Mouse (Mus musculus) megakaryocyte, embryonic 14.5 days (primary cell): ENCODE data around the gene Chmp4b. TPM values are rescaled to one million over a fixed set of nuclear protein-coding genes. Genes with fewer than 3 reads are reported as not detected.

Experiments used
- H3K27me3 ChIP-seq: replicated peaks from 2 replicates; pipeline ENCODE3; 2012; ENCODE audit warnings: inconsistent platforms
- H3K36me3 ChIP-seq: replicated peaks from 2 replicates; pipeline ENCODE3; 2012; ENCODE audit warnings: low read length, inconsistent platforms, mixed read lengths
- H3K4me1 ChIP-seq: 2 replicates; pipeline ENCODE4 v1.6.1; 2012; ENCODE audit warnings: inconsistent platforms
- H3K4me3 ChIP-seq: replicated peaks from 2 replicates; pipeline ENCODE3; 2012; ENCODE audit warnings: moderate library complexity, mild to moderate bottlenecking, inconsistent platforms
- H3K9me3 ChIP-seq: 2 replicates; pipeline ENCODE4 v1.6.1; 2012; ENCODE audit warnings: inconsistent platforms
- FLI1 ChIP-seq: IDR thresholded peaks from 2 replicates; pipeline ENCODE4 v1.6.1; 2012; ENCODE audit warnings: low read length, inconsistent platforms, mixed read lengths
- GATA1 ChIP-seq: IDR thresholded peaks from 3 replicates; pipeline ENCODE4 v1.6.1; 2012; ENCODE audit warnings: mixed read lengths, low read length, inconsistent platforms, borderline replicate concordance
- polyA plus RNA-seq: library from polyadenylated mRNA; stranded (reverse); fragments of >175 nt; gene quantifications from 2 replicates; pipeline ENCODE4 v1.2.3, GENCODE M21; 2012; ENCODE audit warnings: low replicate concordance; ENCODE audit not compliant: insufficient read depth

The Chmp4b gene
- polyA plus RNA-seq, 1 experiment = 221 TPM

GRCm38 (mm10) chr2:154657486-154658237, 6.2 kb downstream of the Chmp4b start:
- TF ChIP-seq FLI1 (no peak), GATA1 (no peak)

DNA sequence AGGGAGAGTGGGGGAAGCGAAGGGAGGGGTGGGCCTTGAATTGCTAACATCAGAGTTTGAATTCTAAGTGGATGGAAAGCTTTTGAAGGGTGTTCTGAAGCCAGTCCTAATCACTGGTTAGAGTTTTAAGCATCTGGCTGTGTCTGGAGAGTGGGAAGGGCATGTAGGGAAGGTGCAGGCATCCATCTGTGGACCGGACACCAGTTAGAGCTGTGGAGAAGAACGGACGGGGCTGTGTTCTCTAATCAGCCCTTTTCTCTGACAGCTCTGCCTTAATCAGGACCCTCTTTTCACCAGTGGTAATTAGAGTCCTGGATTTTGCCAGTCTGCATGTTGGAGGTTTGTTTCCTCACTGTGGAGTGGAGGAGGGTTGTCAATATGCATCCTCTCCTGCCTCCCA, 7.6 kb downstream of the Chmp4b start:
- Histone ChIP-seq H3K36me3 (peaks cover 34% of the 10 kb centered on the region), H3K4me1 (peaks cover 55% of the 10 kb centered on the region), H3K27me3 (no peaks in the 10 kb centered on the region), H3K4me3 (peak overlapping the region; percentile 96), H3K9me3 (no peaks in the 10 kb centered on the region)
- TF ChIP-seq GATA1 (no peak), FLI1 (no peak)

More at GRCm38 (mm10) chr2:154657486-154658237, 6.2 kb downstream of the Chmp4b start:
- H3K4me1 ChIP-seq = peaks cover 50% of the 10 kb centered on the region
- H3K4me3 ChIP-seq = peak overlapping the region; percentile 96
- H3K27me3 ChIP-seq = no peaks in the 10 kb centered on the region
- peaks cover 24% of the 10 kb centered on the region for H3K36me3 ChIP-seq
- H3K9me3 ChIP-seq = no peaks in the 10 kb centered on the region

GRCm38 (mm10) chr2:154659531-154660074, 8.1 kb downstream of the Chmp4b start:
- Histone ChIP-seq H3K4me1 (peaks cover 58% of the 10 kb centered on the region), H3K4me3 (peak overlapping the region; percentile 96), H3K36me3 (peaks cover 40% of the 10 kb centered on the region), H3K27me3 (no peaks in the 10 kb centered on the region), H3K9me3 (no peaks in the 10 kb centered on the region)
- no peak for TF ChIP-seq FLI1

- Histone ChIP-seq H3K4me3 (no peak overlapping the region), H3K9me3 (no peaks in the 10 kb centered on the region), H3K36me3 (peaks cover 75% of the 10 kb centered on the region), H3K27me3 (no peaks in the 10 kb centered on the region), H3K4me1 (peaks cover 62% of the 10 kb centered on the region)
- TF ChIP-seq FLI1 (no peak), GATA1 (no peak)
Observed at GRCm38 (mm10) chr2:154668680-154669079, 17.2 kb downstream of the Chmp4b start.

DNA sequence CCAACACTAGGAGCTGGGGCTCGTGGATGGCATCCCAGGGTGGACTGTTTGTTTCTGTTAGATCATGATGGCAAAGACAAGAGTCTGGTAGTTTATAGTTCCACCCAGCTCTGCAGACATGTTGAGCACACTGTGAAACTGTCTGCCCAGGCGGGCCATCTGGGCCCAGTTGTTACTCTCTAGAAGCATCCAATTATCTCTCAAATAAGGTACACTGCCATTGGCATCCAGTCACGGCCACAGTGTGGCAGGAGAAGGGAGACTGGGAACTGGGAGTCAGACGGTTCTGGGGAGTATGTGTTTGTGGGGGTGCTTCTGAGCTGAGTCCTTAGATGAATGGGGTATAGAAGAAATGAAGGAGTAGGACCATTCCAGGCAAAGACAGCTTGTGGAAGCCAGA, 18.6 kb downstream of the Chmp4b start:
- Histone ChIP-seq H3K9me3 (no peaks in the 10 kb centered on the region), H3K4me1 (peaks cover 66% of the 10 kb centered on the region), H3K27me3 (no peaks in the 10 kb centered on the region), H3K36me3 (peaks cover 73% of the 10 kb centered on the region), H3K4me3 (no peak overlapping the region)
- TF ChIP-seq GATA1 (no peak), FLI1 (no peak)

- TF ChIP-seq GATA1 (no peak), FLI1 (no peak)
- Histone ChIP-seq H3K27me3 (no peaks in the 10 kb centered on the region), H3K9me3 (no peaks in the 10 kb centered on the region), H3K4me3 (no peak overlapping the region), H3K36me3 (peaks cover 73% of the 10 kb centered on the region), H3K4me1 (peaks cover 66% of the 10 kb centered on the region)
Observed at GRCm38 (mm10) chr2:154670741-154671140, 19.2 kb downstream of the Chmp4b start.

- Histone ChIP-seq H3K27me3 (no peaks in the 10 kb centered on the region), H3K9me3 (no peaks in the 10 kb centered on the region), H3K4me3 (no peak overlapping the region), H3K36me3 (peaks cover 70% of the 10 kb centered on the region), H3K4me1 (peaks cover 71% of the 10 kb centered on the region)
- TF ChIP-seq GATA1 (no peak), FLI1 (no peak)
Observed at GRCm38 (mm10) chr2:154674008-154674407, 22.5 kb downstream of the Chmp4b start.

DNA sequence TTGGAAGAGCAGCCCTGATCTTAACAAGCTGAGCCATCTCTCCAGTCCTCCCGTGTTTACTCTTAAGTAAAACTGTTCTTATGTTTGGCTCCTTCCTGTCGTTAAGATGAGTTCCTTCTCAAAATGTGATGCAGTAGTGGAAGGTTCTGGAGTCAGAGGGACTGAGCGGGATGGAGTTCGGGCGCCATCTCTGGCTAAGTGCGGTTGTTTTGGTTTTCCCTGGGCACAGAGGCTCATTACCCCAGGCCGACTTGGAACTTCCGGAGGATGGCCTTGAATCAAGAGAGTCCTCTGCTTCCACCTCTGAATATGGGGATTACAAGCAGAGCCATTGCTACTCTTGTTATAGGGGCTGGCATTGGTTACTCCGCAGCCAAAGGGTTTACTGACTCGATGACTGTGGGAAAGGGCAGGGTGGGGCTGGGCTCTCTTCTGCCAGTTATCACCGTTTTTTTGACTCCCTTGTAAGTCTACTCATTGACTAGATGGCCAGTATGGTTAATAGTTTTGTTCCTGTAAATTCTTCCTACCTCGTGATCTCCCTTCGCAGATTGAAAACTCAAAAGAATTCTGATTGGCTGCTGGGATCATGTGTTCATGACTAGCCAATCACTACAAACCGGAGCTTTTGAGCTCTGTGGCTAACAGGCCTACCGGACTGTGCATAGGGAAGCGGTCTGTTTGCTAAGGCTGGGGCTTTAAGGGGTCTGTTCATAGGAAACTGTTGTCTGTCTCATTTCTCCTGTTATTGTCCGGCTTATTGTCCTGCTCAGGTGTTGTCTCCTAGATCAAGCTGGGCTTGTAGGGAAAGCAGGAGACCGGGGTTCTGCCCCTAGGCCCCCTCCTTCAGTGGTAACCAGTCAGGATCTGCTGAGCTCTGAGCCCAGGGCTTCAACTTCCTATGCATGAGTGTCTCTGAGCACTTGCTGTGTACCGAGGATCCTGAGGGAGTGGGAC, 25.4 kb downstream of the Chmp4b start:
- peak overlapping the region; percentile 85 for H3K4me3 ChIP-seq
- TF ChIP-seq FLI1 = no peak
- TF ChIP-seq GATA1 = no peak
- H3K9me3 ChIP-seq = no peaks in the 10 kb centered on the region
- peaks cover 70% of the 10 kb centered on the region for H3K36me3 ChIP-seq
- H3K4me1 ChIP-seq = peaks cover 81% of the 10 kb centered on the region
- no peaks in the 10 kb centered on the region for H3K27me3 ChIP-seq

DNA sequence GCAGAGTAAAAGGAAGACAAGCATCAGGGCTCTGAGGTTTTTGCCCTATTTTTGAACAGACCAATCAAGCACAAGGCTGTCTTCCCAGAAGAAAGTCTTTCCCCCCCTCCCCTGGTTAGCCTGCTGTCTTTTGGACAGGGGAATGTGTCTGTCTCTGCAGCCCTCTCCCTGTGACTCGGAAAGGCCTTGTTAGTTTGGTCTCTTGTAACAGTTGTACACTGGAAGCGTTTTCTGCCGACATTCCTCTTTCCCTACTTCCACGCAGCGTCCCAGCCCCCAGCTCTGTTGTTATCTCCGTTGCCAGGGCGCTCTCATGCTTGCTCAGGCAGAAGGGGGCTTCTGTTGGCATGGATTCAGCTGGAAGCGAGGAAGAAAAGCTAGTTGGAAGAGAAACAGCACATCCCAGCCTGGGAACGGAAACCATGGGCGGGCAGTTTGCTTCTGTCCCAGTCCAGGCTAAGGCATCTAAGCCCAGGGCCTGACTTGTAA, 26.2 kb downstream of the Chmp4b start:
- Histone ChIP-seq H3K9me3 (no peaks in the 10 kb centered on the region), H3K4me3 (peak overlapping the region; percentile 85), H3K36me3 (peaks cover 72% of the 10 kb centered on the region), H3K27me3 (no peaks in the 10 kb centered on the region), H3K4me1 (peaks cover 87% of the 10 kb centered on the region)
- TF ChIP-seq FLI1 (no peak), GATA1 (no peak)
